ENCODE assay signal across 8 mouse cellular contexts in genomic region chr5:130254164-130255016, GRCm38 (mm10). TPM values are rescaled to one million over a fixed set of nuclear protein-coding genes. Genes with fewer than 3 reads are reported as not detected.
DNase-seq lines count a peak whose midpoint lies in the region; ATAC-seq and TF ChIP-seq lines count a peak whose summit lies in the region.

No protein-coding gene starts in this region.

- no peaks in the 10 kb centered on the region for H3K27me3 ChIP-seq in kidney, embryonic 14.5 days (ENCODE audit: control insufficient read depth, insufficient read depth, low read length)
- no peaks in the 10 kb centered on the region for H3K27me3 ChIP-seq in stomach, embryonic 15.5 days (replicated peaks)

- peak overlapping the region; percentile 81 for H3K9ac ChIP-seq in kidney, embryonic 14.5 days (ENCODE audit: low read depth, low read length)
- H3K9ac ChIP-seq in stomach, embryonic 15.5 days = peak overlapping the region; percentile 32

- intact Hi-C loops in left cerebral cortex, adult 2 months (cut with DNase I) = loop anchor here (2.0 kb wide), 1 partner anchor 32 kb away; no protein-coding TSS in a partner anchor

- H3K4me1 ChIP-seq in kidney, embryonic 14.5 days (ENCODE audit: control insufficient read depth, insufficient read depth, low read length) = peaks cover 4% of the 10 kb centered on the region; the same call in 1 of the 2 replicates
- H3K4me1 ChIP-seq in stomach, embryonic 15.5 days = peaks cover 16% of the 10 kb centered on the region; the same call in 1 of the 2 replicates

- no peak for DNase-seq in left cerebral cortex, adult 2 months (ENCODE audit: extremely low spot score in 1 of 2, low spot score in 2 of 2)
- DNase-seq in left cerebral cortex, adult 8-10 months (ENCODE audit: low spot score in 2 of 2) = no peak
- peak; percentile 91 for DNase-seq in adipocyte (ENCODE audit: low spot score)
- peak; percentile 19 for DNase-seq in forelimb bud, embryonic 11.5 days (ENCODE audit: low read depth, low spot score)
- peak; percentile 43 for DNase-seq in lung, postnatal 14 days
- DNase-seq in urinary bladder, postnatal 10 days (ENCODE audit: low spot score) = no peak

- H3K4me3 ChIP-seq in left cerebral cortex, adult 2 months = peak overlapping the region; percentile 50
- peak overlapping the region; percentile 81 for H3K4me3 ChIP-seq in kidney, embryonic 14.5 days (ENCODE audit: low read length)
- H3K4me3 ChIP-seq in stomach, embryonic 15.5 days (replicated peaks) = peak overlapping the region; percentile 57

- H3K4me2 ChIP-seq in kidney, embryonic 14.5 days (replicated peaks; ENCODE audit: low read depth, low read length) = peak overlapping the region; percentile 63
- peak overlapping the region; percentile 62 for H3K4me2 ChIP-seq in stomach, embryonic 15.5 days

- TF ChIP-seq CTCF in left cerebral cortex, adult 2 months (IDR thresholded peaks at IDR 0.05) = peak; percentile 50

- H3K36me3 ChIP-seq in kidney, embryonic 14.5 days (ENCODE audit: control insufficient read depth, insufficient read depth, low read length) = peaks cover 44% of the 10 kb centered on the region
- H3K36me3 ChIP-seq in stomach, embryonic 15.5 days = peaks cover 29% of the 10 kb centered on the region

- H3K9me3 ChIP-seq in kidney, embryonic 14.5 days (ENCODE audit: control insufficient read depth, low read length) = no peaks in the 10 kb centered on the region
- no peaks in the 10 kb centered on the region for H3K9me3 ChIP-seq in stomach, embryonic 15.5 days

- 15% methylated on average over 19 of the region's 19 CpGs for WGBS in kidney, embryonic 14.5 days
- 11% methylated on average over 19 of the region's 19 CpGs for WGBS in stomach, embryonic 15.5 days

- ATAC-seq in kidney, embryonic 14.5 days (ENCODE audit: low FRiP score, low TSS enrichment) = no peak
- no peak for ATAC-seq in stomach, embryonic 15.5 days (ENCODE audit: insufficient read depth, low FRiP score, low read depth)

- H3K27ac ChIP-seq in left cerebral cortex, adult 2 months = peak overlapping the region; percentile 91
- peak overlapping the region; percentile 82 for H3K27ac ChIP-seq in kidney, embryonic 14.5 days (ENCODE audit: low read depth, low read length)
- H3K27ac ChIP-seq in stomach, embryonic 15.5 days = peak overlapping the region; percentile 70

RNA-seq across cellular contexts. Expression of gene Sbds, which starts 0.9 kb away (rescaled TPM):
- 10 to 100 TPM; 83.8 to 90.4 TPM for total RNA-seq in left cerebral cortex, adult 2 months (2021)
- 10 to 100 TPM; 77.8 to 89.1 (median 86.8) TPM for total RNA-seq in left cerebral cortex, adult 8-10 months (2022)
- polyA plus RNA-seq in kidney, embryonic 14.5 days (2014; fragmentation: Nextera tagmentation; extraction: Ambion mirVana) = 55.4 and 77.5 TPM in 2 replicates
- polyA plus RNA-seq in stomach, embryonic 15.5 days (2015; fragmentation: Nextera tagmentation; extraction: Ambion mirVana) = 69.4 and 70.7 TPM in 2 replicates

RNA-seq across cellular contexts. Expression of gene Tyw1, which starts 1.0 kb away (rescaled TPM):
- total RNA-seq in left cerebral cortex, adult 2 months (2021) = 10 to 100 TPM; 15.4 to 16.1 TPM
- total RNA-seq in left cerebral cortex, adult 8-10 months (2022) = 10 to 100 TPM; 15.5 to 19.7 (median 16.5) TPM
- 18.3 and 30.2 TPM in 2 replicates for polyA plus RNA-seq in kidney, embryonic 14.5 days (2014; fragmentation: Nextera tagmentation; extraction: Ambion mirVana)
- 22.6 and 23.4 TPM in 2 replicates for polyA plus RNA-seq in stomach, embryonic 15.5 days (2015; fragmentation: Nextera tagmentation; extraction: Ambion mirVana)

RNA-seq across cellular contexts. Expression of gene Tmem248, which starts 37.5 kb away (rescaled TPM):
- total RNA-seq in left cerebral cortex, adult 2 months (2021) = 10 to 100 TPM; 37.9 to 39.1 TPM
- total RNA-seq in left cerebral cortex, adult 8-10 months (2022) = 10 to 100 TPM; 45.9 to 56.3 (median 50.4) TPM
- polyA plus RNA-seq in kidney, embryonic 14.5 days (2014; fragmentation: Nextera tagmentation; extraction: Ambion mirVana) = 42.2 and 45.9 TPM in 2 replicates
- polyA plus RNA-seq in stomach, embryonic 15.5 days (2015; fragmentation: Nextera tagmentation; extraction: Ambion mirVana) = 37.3 and 43.1 TPM in 2 replicates

Comparison
In these comparisons a context has a peak if more than half of its experiments do, and no peak if none do; other contexts are left out.
1. DNase-seq: peak in adipocyte (single experiment), forelimb bud, embryonic 11.5 days (single experiment) and lung, postnatal 14 days (single experiment); none in left cerebral cortex, adult 2 months (0 of 2), left cerebral cortex, adult 8-10 months (0 of 2) and urinary bladder, postnatal 10 days (single experiment).
2. Peak in every context shown above with its lines, with median percentiles within 50 percentile points of each other: H3K27ac ChIP-seq and H3K4me3 ChIP-seq.